Mouse (Mus musculus) kidney, adult 11 months (tissue): ENCODE results near the gene Zfp385c.

Experiments used
- DNase-seq: peaks from one replicate; pipeline ENCODE4 v3.0.0; 2022

Zfp385c gene

GRCm38 (mm10) chr11:100692164-100692616 lies at the start of gene Zfp385c:
Zfp385c (minus strand) TSS chr11:100692455.
- no peak for DNase-seq

GRCm38 (mm10) chr11:100741348-100741747 lies 49.1 kb upstream of the Zfp385c start:
- DNase-seq, result peak; percentile 85

- no peak for DNase-seq
These were observed 46.5 kb upstream of the Zfp385c start for GRCm38 (mm10) chr11:100738749-100739148.

DNA sequence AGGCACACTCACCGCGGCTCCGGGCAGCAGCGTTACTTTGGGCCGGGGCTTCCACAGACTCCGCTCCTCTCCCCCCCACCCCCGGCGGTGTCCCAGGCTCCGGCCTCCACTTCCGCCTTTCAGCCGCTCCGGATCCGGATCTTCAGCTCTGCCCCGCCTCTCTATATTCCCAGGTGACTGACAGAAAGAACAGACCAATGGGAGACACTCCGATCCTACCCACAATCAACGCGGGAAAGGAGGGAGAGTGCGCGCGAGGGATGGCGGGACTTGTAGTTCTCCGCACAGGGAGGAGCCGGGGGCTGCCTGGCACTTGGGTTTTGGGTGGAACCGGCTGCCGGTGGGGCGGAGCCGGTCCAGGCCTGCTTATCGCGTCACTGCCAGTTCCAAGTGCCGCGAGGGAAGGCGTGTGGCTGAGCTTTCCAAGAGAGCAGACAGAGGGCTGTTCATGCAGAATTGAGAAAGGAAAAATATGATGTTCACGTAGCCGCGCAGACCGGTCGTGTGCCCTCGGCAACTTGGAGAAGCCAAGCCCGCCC lies 45.9 kb upstream of the Zfp385c start, which contains the start of gene Rab5c:
Gene Rab5c, minus strand, starts transcription at position 150 of the 539 bp plus-strand sequence.
- peak; percentile 99 for DNase-seq

DNA sequence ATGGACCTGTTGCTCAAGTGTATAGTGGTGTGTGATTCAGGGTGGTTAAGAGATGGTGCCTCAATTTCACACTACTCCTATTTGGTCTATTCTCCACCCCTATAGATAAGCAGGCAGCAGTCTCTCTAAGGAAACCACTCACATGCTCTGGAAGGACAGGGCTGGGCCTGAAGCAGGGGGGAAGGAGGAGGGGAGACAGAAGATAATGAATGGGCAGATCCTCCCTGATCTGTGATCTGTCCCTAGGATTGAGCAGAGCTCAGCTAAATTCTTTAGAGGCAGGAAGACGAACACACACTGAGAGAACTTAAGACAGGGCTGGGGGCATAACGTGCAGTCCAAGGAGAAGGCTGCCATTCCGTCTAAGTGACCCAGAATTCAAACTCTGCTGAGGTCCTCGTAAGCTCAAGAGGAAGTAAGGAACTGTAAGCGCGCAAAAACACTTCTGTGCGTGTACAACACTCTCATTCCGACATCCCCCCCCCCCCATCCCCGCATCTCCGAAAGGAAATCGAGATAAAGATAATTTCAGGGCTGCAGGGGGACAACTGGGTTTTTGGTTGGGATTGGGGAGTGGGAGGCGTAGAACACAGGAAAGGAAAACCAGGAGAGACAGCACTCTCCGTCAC lies 45.0 kb upstream of the Zfp385c start:
- DNase-seq, result peak; percentile 50

DNA sequence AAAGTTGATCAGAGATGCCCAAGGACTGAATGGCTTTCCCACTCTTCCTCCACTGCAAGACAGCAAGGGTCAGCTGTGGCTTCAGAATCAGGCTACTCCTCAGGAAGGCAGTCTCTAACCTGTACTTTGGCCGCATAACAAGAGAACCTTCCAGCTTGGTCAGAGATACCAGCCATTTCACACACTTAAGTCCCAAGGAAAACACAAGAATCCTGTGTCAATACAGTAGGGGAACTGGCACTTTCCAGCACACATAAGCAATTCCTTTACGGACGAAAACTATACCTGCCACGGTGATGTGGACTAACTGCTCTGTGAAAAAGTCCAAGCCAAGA lies 44.5 kb upstream of the Zfp385c start:
- no peak for DNase-seq

DNA sequence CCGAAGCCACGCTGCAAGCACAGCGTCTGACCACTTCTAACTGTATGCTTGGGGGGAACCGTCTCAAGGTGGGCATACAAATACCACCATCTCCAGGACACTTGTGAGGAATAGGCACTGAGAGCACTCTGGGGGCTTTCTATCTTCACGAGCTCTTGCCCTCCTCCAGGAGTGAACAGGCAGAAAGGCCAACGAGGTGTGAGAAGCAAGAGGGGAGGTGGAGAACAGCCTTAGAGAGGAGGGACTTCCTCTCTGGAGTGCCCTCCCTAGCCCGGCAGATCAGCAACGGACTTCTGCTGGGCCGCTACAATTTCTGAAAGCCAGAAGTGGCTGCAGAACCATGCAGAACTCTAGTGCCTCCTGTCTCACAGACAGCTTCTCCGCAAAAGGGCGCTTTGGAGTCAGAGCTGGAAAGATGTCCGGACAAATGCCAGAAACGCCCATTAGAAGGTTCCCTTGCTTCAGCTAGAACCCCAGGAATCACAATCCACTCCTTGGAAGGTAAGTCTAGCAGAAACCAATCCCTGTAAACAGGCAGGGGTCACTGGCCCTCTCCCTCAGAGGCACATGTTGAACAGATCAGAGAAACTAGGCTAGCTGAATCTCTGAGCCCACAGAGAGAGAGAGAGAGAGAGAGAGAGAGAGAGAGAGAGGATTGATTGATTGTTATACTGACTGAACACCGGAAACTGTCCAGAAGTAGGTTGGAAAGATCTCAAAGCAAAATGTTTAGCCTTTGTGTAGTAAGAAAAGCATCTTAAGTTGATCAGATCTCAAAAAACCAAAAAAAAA lies 43.9 kb upstream of the Zfp385c start:
- DNase-seq, result no peak

- DNase-seq, result no peak
These were observed 43.0 kb upstream of the Zfp385c start for GRCm38 (mm10) chr11:100735134-100735865.

DNA sequence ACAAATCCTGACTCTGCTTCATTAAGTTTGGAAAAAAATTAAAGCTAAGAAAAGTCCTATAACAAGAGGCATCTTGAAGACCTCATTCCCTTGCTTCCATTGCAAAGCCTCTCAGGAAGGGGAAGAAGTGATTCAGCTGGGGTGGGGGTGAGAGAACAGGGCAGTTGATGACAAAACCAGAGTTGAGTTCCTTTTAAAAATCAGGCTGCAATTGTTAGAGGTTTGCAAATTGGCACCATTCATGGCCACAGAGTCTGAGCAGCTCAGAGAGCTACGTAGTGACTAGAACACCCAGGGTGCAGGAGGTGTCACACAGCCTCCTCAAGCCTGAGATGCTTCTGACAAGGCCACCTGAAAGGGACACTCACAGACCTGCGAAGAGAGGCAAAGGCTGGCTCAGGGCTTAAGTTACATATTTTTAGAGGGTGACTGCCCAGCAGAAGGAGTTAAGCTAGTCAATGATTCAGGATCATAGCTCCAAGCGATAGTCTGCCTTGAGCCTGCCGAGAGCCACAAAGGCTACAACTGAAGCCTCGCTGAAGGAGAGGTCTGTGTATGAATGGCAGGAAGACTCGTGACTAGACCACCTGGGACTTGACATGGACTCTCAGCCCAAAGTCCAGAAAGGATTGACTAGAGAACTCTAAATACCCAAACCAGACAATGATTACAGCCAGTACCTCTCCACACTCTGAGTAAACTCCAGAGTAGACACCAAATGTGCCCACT lies 38.4 kb upstream of the Zfp385c start:
- peak; percentile 68 for DNase-seq

GRCm38 (mm10) chr11:100729976-100730375 lies 37.7 kb upstream of the Zfp385c start:
- no peak for DNase-seq

DNA sequence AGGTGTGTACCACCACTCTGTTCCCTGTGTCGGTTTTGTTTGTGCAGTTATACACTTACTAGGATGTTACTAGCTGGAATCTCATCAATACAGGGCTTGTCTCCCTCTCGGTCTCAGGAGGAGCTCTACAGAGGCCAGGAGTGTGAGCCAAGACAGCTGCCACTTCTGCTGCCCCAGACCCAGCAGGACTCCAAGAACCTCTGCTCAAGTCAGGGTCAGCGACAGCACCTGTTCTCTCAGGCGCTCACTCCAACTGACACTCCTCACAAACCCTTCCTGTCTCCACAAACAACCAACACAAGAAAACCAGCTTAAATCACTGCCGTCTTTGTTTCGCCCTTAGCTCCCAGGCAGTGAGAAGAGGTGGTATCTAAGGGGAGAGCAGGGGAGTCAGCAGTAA lies 36.3 kb upstream of the Zfp385c start:
- DNase-seq, result no peak

DNA sequence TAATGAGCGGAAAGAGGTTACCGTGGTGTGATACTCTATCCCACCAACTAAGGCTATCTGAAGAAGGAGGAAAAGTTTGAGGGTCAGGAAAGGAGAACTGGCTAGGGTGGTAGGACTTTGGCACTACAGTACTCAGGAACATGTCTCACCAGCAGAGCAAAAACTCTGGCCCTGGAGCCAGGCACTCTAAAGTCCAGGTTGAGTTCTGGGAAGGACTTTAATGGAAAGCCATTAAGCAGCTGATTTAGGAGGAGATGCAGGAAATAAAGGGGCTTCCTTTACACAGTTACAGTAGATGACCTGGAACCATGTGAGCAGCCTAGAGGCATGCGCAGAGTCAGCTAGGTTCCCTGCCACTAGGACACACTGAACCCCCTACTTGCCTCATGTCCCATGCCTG lies 34.9 kb upstream of the Zfp385c start:
- DNase-seq, result peak; percentile 71

GRCm38 (mm10) chr11:100724919-100725512 lies 32.8 kb upstream of the Zfp385c start:
- peak; percentile 49 for DNase-seq

DNA sequence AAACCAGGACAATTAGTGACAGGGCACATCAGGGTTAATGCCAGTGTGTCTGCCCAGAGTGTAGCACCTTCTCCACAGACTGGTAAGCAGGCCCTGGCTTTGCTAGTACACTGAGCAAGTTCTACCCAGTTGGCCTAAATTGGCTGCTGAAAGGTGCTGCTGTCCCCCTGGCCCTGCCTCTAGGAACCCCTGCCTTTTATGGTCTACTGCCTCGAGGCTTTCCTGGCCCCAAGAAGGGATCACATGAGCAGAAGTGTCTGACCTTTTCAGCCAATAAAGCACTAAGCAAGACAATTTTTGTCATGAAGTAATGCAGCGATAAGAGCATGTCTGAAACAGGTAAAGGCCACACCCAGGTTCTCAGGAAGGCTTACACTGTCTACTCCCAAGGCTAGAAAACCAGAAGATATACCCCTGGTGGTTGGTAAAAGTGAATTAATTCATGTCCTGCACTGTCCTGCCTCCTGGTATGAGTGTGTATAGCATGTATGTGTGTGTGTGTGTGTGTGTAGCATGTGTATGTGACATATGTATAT lies 30.3 kb upstream of the Zfp385c start:
- DNase-seq, result peak; percentile 67

GRCm38 (mm10) chr11:100721776-100722492 lies 29.7 kb upstream of the Zfp385c start:
- DNase-seq, result peak; percentile 82

- DNase-seq, result no peak
These were observed 29.0 kb upstream of the Zfp385c start for GRCm38 (mm10) chr11:100721254-100721653.

- no peak for DNase-seq
These were observed 28.1 kb upstream of the Zfp385c start for GRCm38 (mm10) chr11:100720345-100720744.

- no peak for DNase-seq
These were observed 27.6 kb upstream of the Zfp385c start for GRCm38 (mm10) chr11:100719893-100720292.

DNA sequence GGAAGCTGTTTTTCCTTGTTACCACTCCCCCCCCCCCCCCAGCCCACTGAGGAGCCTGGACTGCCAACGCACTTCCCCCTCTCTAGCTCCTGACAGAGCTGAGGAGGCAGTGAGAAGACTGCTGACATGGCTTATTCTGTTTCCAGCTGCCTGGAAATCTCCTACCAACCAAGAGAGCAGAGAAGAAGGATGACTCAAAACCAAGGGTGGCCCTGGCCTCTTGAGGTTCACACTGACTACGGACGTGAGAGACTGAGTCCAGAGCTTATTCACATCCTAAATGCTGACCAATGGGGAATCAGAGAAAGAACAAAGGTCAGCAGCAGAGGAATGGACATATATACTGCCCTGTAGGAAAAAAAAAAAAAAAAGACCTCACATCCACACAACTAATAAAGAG lies 27.1 kb upstream of the Zfp385c start:
- no peak for DNase-seq

GRCm38 (mm10) chr11:100718866-100719265 lies 26.6 kb upstream of the Zfp385c start:
- DNase-seq, result peak; percentile 73

DNA sequence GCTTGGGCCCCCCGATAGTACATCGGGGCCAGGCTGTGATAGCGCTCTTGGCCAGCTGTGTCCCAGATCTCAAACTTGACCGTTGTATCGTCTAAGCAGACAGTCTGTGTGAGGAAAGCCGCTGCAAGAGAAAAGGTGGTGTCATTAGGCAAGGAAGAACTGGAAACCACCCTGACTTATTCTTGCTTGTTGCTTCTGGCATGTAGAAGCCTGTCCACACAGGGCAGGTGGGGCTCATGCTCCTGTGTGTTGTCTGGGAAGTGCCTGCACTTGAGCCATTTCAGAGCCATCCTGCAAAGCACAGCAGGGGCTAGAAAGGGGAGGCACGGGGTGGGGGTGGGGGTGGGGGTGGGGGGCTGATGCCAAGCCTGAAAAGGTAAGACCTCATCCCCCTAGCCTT lies 26.2 kb upstream of the Zfp385c start:
- DNase-seq, result no peak
